Mouse (Mus musculus) lung, postnatal 36 days (tissue): Measurements from ENCODE around the gene Stpg3.

ENCODE experiments used
- DNase-seq: peaks from one replicate; pipeline ENCODE4 v3.0.0; 2022; ENCODE audit warnings: mixed read lengths

Stpg3 gene

GRCm38 (mm10) chr2:25234551-25235220, 20.2 kb upstream of the Stpg3 start:
- no peak for DNase-seq

DNA sequence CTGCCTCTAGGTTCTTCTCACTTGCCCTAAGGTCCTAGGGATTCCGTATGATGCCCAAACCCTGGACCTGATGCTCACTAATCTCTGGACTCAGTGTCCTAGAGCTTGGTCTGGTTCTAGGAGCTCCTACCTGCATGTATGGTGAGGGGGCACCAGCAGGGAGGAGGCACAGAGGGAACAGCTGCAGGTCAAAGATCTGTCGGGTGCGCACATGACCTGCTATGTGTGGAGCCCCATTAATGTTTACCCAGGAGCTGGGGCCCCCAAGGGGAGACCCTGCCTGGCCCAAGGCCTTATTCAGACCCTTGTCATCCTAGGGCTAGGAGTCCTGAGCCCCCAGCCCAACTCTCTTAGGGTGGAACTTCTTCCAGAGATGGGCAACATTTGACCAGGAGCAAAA, 19.6 kb upstream of the Stpg3 start, which contains the start of gene Slc34a3:
Gene Slc34a3 (minus strand): TSS at position 315 of the 400 bp plus-strand sequence.
- no peak for DNase-seq

- DNase-seq = no peak
Measured at GRCm38 (mm10) chr2:25233421-25233820, 19.0 kb upstream of the Stpg3 start.

DNA sequence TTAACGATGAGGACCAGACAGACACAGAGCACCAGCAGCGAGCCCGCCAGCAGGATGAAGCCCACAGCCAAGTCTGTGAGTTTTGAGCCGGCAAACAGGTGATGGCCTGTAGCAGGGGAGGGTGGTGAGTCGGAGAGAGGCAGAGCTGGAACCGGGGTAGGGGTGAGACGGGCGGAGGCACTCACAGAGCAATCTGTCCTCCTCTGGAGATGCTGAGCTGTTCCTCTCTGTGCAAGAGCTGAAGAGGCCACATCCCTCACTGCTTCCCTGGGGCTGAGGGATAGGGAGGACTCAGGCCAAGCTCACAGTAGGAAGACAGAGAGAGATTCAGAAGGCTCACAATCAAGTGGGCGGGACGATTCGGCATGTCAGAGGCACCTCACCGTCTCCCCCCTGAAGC, 16.6 kb upstream of the Stpg3 start:
- DNase-seq = no peak

GRCm38 (mm10) chr2:25230581-25230980, 16.1 kb upstream of the Stpg3 start:
- DNase-seq = no peak

DNA sequence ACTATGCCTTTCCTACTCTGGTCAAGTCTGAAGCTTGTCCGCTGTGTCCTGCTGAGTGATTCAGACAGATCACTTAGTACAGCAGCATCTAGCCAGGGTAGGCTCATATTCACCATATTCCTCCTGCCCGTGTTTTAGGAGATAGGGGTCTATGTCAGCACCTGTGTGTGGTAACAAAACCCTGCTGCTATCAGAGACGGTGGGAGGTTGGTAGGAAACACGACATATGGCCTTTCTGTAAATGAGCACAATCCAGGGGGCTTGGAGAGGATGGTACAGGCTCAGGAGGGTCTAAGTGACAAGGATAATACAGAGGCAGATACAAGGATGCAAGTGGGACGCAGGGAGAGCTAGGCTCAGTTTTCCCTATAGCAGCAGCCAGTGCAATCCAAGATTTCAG, 15.1 kb upstream of the Stpg3 start:
- no peak for DNase-seq

- no peak for DNase-seq
Measured at GRCm38 (mm10) chr2:25228995-25229530, 14.6 kb upstream of the Stpg3 start.

- DNase-seq = peak; percentile 96
Measured at GRCm38 (mm10) chr2:25228431-25228889, 14.0 kb upstream of the Stpg3 start.

- no peak for DNase-seq
Measured at GRCm38 (mm10) chr2:25227406-25227805, 13.0 kb upstream of the Stpg3 start.

GRCm38 (mm10) chr2:25226864-25227263, 12.4 kb upstream of the Stpg3 start:
- no peak for DNase-seq

DNA sequence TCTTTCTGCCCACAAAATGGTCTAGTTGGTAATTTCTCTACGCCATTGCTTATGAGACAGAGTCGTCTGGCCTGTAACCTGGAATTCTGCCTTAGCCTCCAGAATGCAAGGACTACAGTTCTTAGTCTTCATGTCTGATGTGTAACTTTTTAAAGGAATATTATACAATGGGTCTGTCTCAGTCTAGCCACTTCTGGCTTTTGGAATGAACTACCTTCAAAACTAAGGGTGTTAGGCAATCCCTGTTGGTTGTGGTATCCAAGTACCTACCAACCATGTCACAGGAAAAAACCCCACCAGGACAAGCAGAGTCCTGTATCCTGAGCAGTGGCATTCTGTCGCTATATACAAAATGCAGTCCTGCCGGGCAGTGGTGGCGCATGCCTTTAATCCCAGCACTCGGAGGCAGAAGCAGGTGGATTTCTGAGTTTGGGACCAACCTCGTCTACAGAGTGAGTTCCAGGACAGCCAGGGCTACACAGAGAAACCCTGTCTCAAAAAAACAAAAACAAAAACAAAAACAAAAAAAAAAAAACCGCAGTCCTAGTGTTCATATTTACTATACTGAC, 11.5 kb upstream of the Stpg3 start:
- DNase-seq = no peak

- peak; percentile 100 for DNase-seq
Measured at GRCm38 (mm10) chr2:25224766-25225752, 10.6 kb upstream of the Stpg3 start.

GRCm38 (mm10) chr2:25224492-25224765, 10.0 kb upstream of the Stpg3 start, which contains the start of gene Tubb4b:
Gene Tubb4b, minus strand, starts transcription at chr2:25224702.
- no peak for DNase-seq

DNA sequence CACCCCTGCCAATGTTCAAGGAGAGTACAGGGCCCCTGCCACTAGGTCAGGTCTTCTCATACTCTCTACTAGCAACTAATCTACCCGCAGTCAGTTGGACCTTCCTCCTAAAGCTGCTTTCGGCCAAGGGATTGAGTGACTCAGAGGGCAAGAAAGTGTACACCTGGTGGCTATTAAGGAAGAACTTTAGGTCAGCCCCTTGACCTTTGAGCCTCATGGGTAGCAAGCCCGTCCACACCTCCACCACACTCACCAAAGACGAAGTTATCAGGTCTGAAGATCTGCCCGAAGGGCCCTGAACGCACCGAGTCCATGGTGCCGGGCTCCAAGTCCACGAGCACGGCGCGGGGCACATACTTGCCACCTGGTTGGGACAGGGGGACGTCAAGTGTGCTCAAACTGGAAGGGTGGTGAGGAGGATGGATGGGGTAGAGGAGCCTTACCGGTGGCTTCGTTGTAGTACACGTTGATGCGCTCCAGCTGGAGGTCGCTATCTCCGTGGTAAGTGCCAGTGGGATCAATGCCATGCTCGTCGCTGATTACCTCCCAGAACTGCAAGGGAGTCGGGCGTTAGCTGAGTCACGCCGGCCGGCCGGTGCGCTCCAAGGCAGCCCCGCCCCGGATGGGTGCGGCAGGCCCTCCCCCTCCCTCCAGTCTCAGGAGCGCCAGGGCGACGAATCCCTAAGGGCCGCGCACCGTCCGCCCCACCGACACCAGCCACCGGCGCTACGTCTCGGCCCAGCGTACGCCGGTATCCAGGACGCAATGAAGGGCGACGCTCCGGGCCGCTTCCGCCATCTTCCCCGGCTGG, 9.4 kb upstream of the Stpg3 start:
- peak; percentile 91 for DNase-seq

DNA sequence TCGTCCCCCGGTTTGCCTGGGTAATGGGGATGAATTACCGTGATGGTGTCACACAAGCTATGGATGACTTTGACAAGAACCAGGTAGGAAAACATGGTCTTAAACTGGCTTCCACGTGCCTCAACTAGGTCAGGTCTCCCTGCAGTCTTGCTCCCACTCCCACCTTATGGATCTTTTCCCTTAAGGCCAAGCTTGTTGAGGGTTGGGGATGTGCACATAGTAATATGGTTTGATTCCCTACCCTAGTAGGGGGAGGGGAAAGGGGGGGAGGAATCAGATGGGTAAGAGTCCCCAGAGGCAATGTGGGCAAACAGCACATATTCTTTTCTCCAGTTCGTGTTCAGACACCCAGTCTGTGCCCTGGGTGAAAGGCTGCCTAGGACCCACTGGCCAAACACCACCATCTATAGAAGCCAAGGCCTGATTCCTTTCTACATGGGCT, 6.9 kb upstream of the Stpg3 start:
- no peak for DNase-seq

- DNase-seq = no peak
Measured at GRCm38 (mm10) chr2:25218445-25218844, 4.0 kb upstream of the Stpg3 start, which contains the start of gene Fam166a. Gene Fam166a, plus strand, starts transcription at chr2:25218745.

GRCm38 (mm10) chr2:25217666-25218065, 3.2 kb upstream of the Stpg3 start:
- no peak for DNase-seq

DNA sequence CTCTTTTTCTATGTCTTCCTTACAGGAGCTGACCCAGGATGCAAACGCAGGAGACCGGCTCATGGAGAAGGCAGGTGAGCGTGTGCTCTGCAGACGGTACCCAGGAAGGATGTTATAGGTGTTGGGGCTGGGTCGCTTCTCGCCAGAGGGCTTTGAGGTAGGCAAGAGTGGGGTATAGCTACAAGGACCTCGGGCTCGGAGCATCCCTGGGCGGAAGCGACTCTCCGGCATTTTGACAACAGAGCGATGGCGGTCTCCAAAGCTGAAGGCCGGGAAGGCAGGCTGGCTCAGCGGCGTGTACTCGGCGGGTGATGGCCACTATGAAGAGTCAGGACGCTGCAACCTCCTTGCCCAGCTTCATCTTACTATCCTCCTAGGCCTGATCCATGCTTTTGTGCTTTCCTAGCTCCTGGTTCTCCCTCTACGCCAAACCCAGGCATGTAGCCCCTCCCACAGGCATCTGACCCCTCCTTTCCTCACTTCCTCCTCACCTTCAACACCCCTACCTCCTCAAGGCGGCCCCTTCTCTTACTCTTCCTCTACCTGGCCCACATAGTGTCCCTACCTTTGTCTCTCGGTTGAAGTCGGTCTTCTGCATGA, 1.1 kb downstream of the Stpg3 start:
- no peak for DNase-seq

GRCm38 (mm10) chr2:25211121-25211670, 3.2 kb downstream of the Stpg3 start, which contains the start of gene Nelfb:
Gene Nelfb, minus strand, starts transcription at chr2:25211489.
- DNase-seq = peak; percentile 95

DNA sequence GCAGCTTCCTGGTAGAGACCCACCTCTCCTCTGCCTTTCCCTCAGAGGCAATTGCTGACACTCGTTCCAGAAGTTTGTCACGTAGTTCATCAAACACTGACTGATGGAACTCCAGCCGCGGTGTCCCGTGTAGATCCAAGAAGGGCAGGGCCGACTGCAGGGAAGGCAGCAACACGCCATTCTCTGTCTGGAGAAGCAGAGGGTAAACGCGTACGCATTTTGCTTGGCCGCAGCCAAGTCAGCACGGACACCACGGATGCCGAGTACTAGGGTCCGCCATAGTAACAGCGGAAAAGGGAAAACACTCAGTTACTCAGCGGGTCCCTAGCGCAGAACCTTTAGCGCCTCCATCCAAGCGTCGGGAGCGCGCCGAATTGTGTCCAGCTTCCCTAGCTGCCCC, 3.8 kb downstream of the Stpg3 start:
- DNase-seq = no peak

- no peak for DNase-seq
Measured at GRCm38 (mm10) chr2:25207593-25207992, 6.8 kb downstream of the Stpg3 start.
